Mouse (Mus musculus) bone marrow macrophage, adult 2 months (primary cell): ENCODE measurements around the gene Tgfbrap1.

Experiments used
- CTCF ChIP-seq: IDR thresholded peaks from 2 replicates; pipeline ENCODE4 v1.5.1; 2012; ENCODE audit warnings: low read depth, mild to moderate bottlenecking, low read length, moderate library complexity
- POLR2A ChIP-seq: IDR thresholded peaks from 2 replicates; pipeline ENCODE4 v1.6.1; 2012; ENCODE audit warnings: mild to moderate bottlenecking, low read depth, low read length, borderline replicate concordance

- TF ChIP-seq CTCF = no peak
- TF ChIP-seq POLR2A = no peak
Measured at GRCm38 (mm10) chr1:43090418-43090817, 8.0 kb downstream of the Tgfbrap1 start.
